Mouse (Mus musculus): Measurements from ENCODE around the gene Csf2rb2. TPM values are rescaled to one million over a fixed set of nuclear protein-coding genes. Genes with fewer than 3 reads are reported as not detected.
"Not testable (repeated sequence)": the region's sequence is repeated elsewhere in the genome, so short reads cannot be mapped to it uniquely, and the experiment has no call there.

The Csf2rb2 gene
- polyA plus RNA-seq, 1 experiment from 2014 or later, result 0.39 TPM

DNA sequence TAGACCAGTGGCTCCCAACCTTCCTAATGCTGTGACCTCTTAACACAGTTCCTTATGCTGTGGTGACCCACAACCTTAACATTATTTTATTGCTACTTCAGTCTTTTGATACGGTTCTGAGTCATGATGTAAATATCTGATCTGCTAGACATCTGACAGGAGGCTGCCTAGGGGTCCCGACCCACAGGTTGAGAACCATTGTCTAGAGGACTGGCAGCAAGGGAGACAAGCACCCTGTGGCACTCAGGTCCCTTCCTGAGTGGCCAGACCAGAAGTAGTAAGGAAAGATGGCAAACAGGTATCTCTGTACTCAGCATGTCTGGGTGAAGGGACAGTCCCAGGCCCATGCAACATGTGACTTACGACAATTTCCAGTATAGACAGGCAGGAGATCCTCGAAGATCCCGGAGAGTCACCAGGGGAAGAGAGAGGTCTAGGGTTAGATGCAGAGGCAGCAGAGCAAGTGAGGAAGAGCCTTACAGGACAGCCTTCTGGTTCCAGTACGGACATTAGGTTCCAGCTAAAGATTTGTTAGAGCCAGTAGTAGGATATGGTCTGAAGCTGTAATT lies 1.8 kb downstream of the Csf2rb2 start:
- Histone ChIP-seq H3K36me3 (ENCODE audit: control insufficient read depth, insufficient read depth, low read length) (no peaks in the 10 kb centered on the region), H3K4me3 (ENCODE audit: low read depth, low read length) (no peak overlapping the region), H3K4me2 (ENCODE audit: low read depth, severe bottlenecking) (no peak overlapping the region), H3K9ac (ENCODE audit: low read length) (no peak overlapping the region), H3K27ac (replicated peaks; ENCODE audit: low read depth, low read length) (no peak overlapping the region), H3K9me3 (ENCODE audit: control insufficient read depth, low read length) (no peaks in the 10 kb centered on the region), H3K27me3 (ENCODE audit: control insufficient read depth, insufficient read depth, low read length) (no peaks in the 10 kb centered on the region), H3K4me1 (ENCODE audit: control insufficient read depth, insufficient read depth, low read length) (no peaks in the 10 kb centered on the region)
- 82% methylated on average over 6 of the region's 6 CpGs for WGBS
- ATAC-seq (ENCODE audit: insufficient number of reproducible peaks, low FRiP score, low TSS enrichment, low read depth) (no peak), DNase-seq (ENCODE audit: low spot score) (no peak)

DNA sequence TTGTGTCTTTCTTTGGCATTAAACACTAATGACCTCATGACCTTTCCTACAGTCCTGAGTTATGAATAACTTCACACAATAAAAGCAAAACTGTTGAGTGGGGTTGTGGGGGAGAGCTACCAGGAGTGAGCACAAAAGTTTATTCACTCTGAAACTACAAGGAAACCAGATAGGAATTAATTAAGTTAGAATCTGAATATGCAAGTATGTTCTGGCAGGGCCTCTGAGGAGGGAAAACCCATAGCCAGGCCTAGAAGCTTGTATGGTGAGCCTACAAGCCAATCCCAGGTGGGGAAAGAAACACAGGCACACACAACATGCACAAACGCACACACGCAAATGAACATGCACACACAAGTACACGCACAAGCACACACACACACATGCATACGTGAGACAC lies 2.8 kb downstream of the Csf2rb2 start:
- Histone ChIP-seq H3K4me3 (ENCODE audit: low read depth, low read length) (no peak overlapping the region), H3K4me1 (ENCODE audit: control insufficient read depth, insufficient read depth, low read length) (no peaks in the 10 kb centered on the region), H3K9me3 (ENCODE audit: control insufficient read depth, low read length) (no peaks in the 10 kb centered on the region), H3K27me3 (ENCODE audit: control insufficient read depth, insufficient read depth, low read length) (no peaks in the 10 kb centered on the region), H3K4me2 (ENCODE audit: low read depth, severe bottlenecking) (no peak overlapping the region), H3K36me3 (ENCODE audit: control insufficient read depth, insufficient read depth, low read length) (no peaks in the 10 kb centered on the region), H3K27ac (replicated peaks; ENCODE audit: low read depth, low read length) (no peak overlapping the region), H3K9ac (ENCODE audit: low read length) (no peak overlapping the region)
- no peak for DNase-seq (ENCODE audit: low spot score)
- 96% methylated on average over 4 of the region's 4 CpGs for WGBS
- ATAC-seq (ENCODE audit: insufficient number of reproducible peaks, low FRiP score, low TSS enrichment, low read depth), result no peak

DNA sequence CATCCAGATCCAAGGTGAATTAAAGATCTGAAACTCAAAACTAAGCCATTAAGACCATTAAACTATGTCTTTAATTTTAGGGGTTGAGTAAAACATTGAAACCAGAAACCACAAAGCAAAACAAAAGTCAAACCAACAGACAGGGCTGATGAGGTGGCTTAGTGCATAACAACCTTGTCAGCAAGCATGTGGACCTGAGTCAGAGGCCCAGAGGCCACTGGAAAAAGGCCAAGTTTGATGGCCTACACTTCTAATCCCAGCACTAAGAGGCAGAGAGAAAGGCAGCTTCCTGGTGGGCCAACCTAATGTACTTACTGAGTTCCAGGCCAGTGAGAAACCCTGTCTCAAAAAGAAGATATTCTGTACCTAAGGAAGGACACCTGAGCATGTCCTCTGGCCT lies 4.7 kb downstream of the Csf2rb2 start:
- ATAC-seq (ENCODE audit: insufficient number of reproducible peaks, low FRiP score, low TSS enrichment, low read depth), result no peak

DNA sequence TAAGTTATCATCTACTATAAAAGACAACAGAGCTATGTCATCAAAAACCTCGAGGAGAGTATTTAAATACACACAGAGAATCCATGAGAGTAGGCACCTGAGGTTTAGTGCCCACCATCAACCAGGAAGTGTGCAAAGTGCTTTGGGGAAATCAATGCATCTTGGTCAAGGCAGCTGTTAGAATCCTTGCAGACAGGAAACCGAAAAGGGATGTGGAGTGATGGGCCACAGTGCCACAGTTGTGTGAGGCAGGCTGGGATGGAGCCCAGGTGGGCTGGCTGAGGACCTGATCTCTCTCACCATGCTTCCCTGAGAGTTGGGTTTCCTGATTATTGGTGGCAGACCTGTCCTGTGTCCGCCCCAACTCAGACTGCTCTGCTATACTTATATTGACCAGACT lies 5.9 kb downstream of the Csf2rb2 start:
- H3K4me3 ChIP-seq (ENCODE audit: low read depth, low read length), result no peak overlapping the region
- H3K27me3 ChIP-seq (ENCODE audit: control insufficient read depth, insufficient read depth, low read length), result no peaks in the 10 kb centered on the region
- H3K9ac ChIP-seq (ENCODE audit: low read length), result no peak overlapping the region
- H3K4me1 ChIP-seq (ENCODE audit: control insufficient read depth, insufficient read depth, low read length), result no peaks in the 10 kb centered on the region
- H3K4me2 ChIP-seq (ENCODE audit: low read depth, severe bottlenecking), result no peak overlapping the region
- no peak overlapping the region for H3K27ac ChIP-seq (replicated peaks; ENCODE audit: low read depth, low read length)
- DNase-seq (ENCODE audit: low spot score) (no peak), ATAC-seq (ENCODE audit: insufficient number of reproducible peaks, low FRiP score, low TSS enrichment, low read depth) (no peak)
- no peaks in the 10 kb centered on the region for H3K9me3 ChIP-seq (ENCODE audit: control insufficient read depth, low read length)
- 66% methylated on average over 3 of the region's 3 CpGs for WGBS
- no peaks in the 10 kb centered on the region for H3K36me3 ChIP-seq (ENCODE audit: control insufficient read depth, insufficient read depth, low read length)

More for the DNA sequence above, 4.7 kb downstream of the Csf2rb2 start:
- DNase-seq (ENCODE audit: low spot score), result no peak
- Histone ChIP-seq H3K9me3 (ENCODE audit: control insufficient read depth, low read length) (no peaks in the 10 kb centered on the region), H3K27me3 (ENCODE audit: control insufficient read depth, insufficient read depth, low read length) (no peaks in the 10 kb centered on the region), H3K36me3 (ENCODE audit: control insufficient read depth, insufficient read depth, low read length) (no peaks in the 10 kb centered on the region), H3K9ac (ENCODE audit: low read length) (no peak overlapping the region), H3K4me1 (ENCODE audit: control insufficient read depth, insufficient read depth, low read length) (no peaks in the 10 kb centered on the region), H3K4me2 (ENCODE audit: low read depth, severe bottlenecking) (no peak overlapping the region), H3K4me3 (ENCODE audit: low read depth, low read length) (no peak overlapping the region), H3K27ac (replicated peaks; ENCODE audit: low read depth, low read length) (no peak overlapping the region)

DNA sequence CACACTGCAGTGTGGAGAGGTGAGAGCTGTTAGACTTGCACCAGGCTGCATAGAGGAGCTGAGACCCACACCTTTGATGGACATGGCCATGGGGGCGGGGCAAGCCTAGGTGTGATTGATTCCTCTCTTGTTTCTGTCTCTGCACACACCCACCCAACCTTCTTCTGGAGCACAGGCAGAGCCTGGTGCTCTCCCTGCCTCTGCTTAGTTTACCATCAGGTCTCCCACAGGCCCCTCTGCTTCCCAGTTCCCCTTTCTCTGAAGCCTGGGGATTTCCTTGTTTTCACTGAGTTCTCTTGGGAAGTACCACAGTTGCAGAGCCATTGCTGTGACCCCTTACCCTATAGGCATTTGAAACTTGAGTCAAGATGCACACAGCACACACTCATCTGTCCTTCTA lies 7.0 kb downstream of the Csf2rb2 start:
- H3K27ac ChIP-seq (replicated peaks; ENCODE audit: low read depth, low read length), result no peak overlapping the region
- no peak overlapping the region for H3K4me2 ChIP-seq (ENCODE audit: low read depth, severe bottlenecking)
- no peaks in the 10 kb centered on the region for H3K27me3 ChIP-seq (ENCODE audit: control insufficient read depth, insufficient read depth, low read length)
- H3K4me1 ChIP-seq (ENCODE audit: control insufficient read depth, insufficient read depth, low read length), result no peaks in the 10 kb centered on the region
- ATAC-seq (ENCODE audit: insufficient number of reproducible peaks, low FRiP score, low TSS enrichment, low read depth) (no peak), DNase-seq (ENCODE audit: low spot score) (no peak)
- H3K9ac ChIP-seq (ENCODE audit: low read length), result no peak overlapping the region
- H3K4me3 ChIP-seq (ENCODE audit: low read depth, low read length), result no peak overlapping the region
- 80% methylated on average over 1 of the region's 1 CpGs for WGBS
- H3K36me3 ChIP-seq (ENCODE audit: control insufficient read depth, insufficient read depth, low read length), result no peaks in the 10 kb centered on the region
- H3K9me3 ChIP-seq (ENCODE audit: control insufficient read depth, low read length), result no peaks in the 10 kb centered on the region

DNA sequence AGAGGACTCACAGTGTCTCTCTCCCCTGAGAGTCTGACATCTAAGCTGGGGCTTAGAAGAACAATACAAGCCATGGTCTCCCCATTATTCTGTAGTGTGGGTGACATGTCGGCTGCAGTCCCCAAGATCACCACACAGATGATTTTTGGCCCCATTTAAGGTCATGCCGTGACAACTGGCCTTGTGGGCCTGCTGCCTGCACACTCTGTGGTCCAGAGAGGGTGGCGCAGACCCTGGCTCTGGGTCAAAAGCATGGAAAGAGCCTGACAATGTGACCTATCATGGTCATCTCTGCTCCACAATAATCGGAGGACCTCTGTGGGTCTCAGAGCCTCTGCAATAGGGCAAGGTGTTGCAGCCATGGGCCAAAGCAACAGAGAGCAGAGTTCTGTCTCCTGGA lies 11.8 kb downstream of the Csf2rb2 start:
- Histone ChIP-seq H3K27ac (replicated peaks; ENCODE audit: low read depth, low read length) (no peak overlapping the region), H3K36me3 (ENCODE audit: control insufficient read depth, insufficient read depth, low read length) (no peaks in the 10 kb centered on the region), H3K4me1 (ENCODE audit: control insufficient read depth, insufficient read depth, low read length) (no peaks in the 10 kb centered on the region), H3K4me3 (ENCODE audit: low read depth, low read length) (no peak overlapping the region), H3K9me3 (ENCODE audit: control insufficient read depth, low read length) (no peaks in the 10 kb centered on the region), H3K27me3 (ENCODE audit: control insufficient read depth, insufficient read depth, low read length) (no peaks in the 10 kb centered on the region), H3K4me2 (ENCODE audit: low read depth, severe bottlenecking) (no peak overlapping the region), H3K9ac (ENCODE audit: low read length) (no peak overlapping the region)
- no peak for DNase-seq (ENCODE audit: low spot score)
- no peak for ATAC-seq (ENCODE audit: insufficient number of reproducible peaks, low FRiP score, low TSS enrichment, low read depth)
- WGBS, result 86% methylated on average over 4 of the region's 4 CpGs

DNA sequence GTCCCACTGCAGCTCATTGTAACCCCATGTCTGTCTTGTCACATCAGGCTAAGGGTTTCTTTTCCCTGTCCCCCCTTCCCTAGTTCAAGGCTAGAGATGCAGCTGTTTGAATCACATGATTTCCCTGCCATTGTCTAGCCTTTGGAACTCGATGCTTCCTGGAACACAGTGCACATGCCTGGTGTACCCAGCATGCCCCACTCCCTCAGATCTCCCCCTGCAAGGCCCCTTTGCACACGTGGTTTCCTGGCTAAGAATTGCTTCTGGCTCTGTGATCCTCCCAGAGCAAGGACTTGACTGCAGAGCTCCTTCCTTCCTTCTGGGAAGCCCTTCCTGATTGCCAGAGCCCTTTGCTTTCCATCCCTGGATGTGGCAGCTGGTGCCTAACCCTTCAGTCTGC lies 12.3 kb downstream of the Csf2rb2 start:
- H3K27ac ChIP-seq (replicated peaks; ENCODE audit: low read depth, low read length); H3K9ac ChIP-seq (ENCODE audit: low read length); H3K4me3 ChIP-seq (ENCODE audit: low read depth, low read length); H3K27me3 ChIP-seq (ENCODE audit: control insufficient read depth, insufficient read depth, low read length); H3K4me2 ChIP-seq (ENCODE audit: low read depth, severe bottlenecking); H3K36me3 ChIP-seq (ENCODE audit: control insufficient read depth, insufficient read depth, low read length); H3K4me1 ChIP-seq (ENCODE audit: control insufficient read depth, insufficient read depth, low read length); H3K9me3 ChIP-seq (ENCODE audit: control insufficient read depth, low read length); ATAC-seq (ENCODE audit: insufficient number of reproducible peaks, low FRiP score, low TSS enrichment, low read depth): not testable (repeated sequence)
- WGBS, result 7% methylated on average over 2 of the region's 2 CpGs
- peak; percentile 30 for DNase-seq (ENCODE audit: low spot score)

GRCm38 (mm10) chr15:78289775-78290174 lies 15.7 kb downstream of the Csf2rb2 start:
- not testable (repeated sequence) for DNase-seq (ENCODE audit: low spot score); H3K36me3 ChIP-seq (ENCODE audit: control insufficient read depth, insufficient read depth, low read length); H3K4me2 ChIP-seq (ENCODE audit: low read depth, severe bottlenecking); H3K4me3 ChIP-seq (ENCODE audit: low read depth, low read length); ATAC-seq (ENCODE audit: insufficient number of reproducible peaks, low FRiP score, low TSS enrichment, low read depth); H3K9me3 ChIP-seq (ENCODE audit: control insufficient read depth, low read length); H3K9ac ChIP-seq (ENCODE audit: low read length); H3K27me3 ChIP-seq (ENCODE audit: control insufficient read depth, insufficient read depth, low read length); H3K27ac ChIP-seq (replicated peaks; ENCODE audit: low read depth, low read length); H3K4me1 ChIP-seq (ENCODE audit: control insufficient read depth, insufficient read depth, low read length)
- WGBS, result 72% methylated on average over 4 of the region's 5 CpGs

- no peak for ATAC-seq (ENCODE audit: insufficient number of reproducible peaks, low FRiP score, low TSS enrichment, low read depth)
- H3K27me3 ChIP-seq (ENCODE audit: control insufficient read depth, insufficient read depth, low read length), result no peaks in the 10 kb centered on the region
These were observed 17.6 kb downstream of the Csf2rb2 start for GRCm38 (mm10) chr15:78287941-78288340.

More at GRCm38 (mm10) chr15:78287941-78288340, 17.6 kb downstream of the Csf2rb2 start:
- Histone ChIP-seq H3K9me3 (ENCODE audit: control insufficient read depth, low read length) (no peaks in the 10 kb centered on the region), H3K4me1 (ENCODE audit: control insufficient read depth, insufficient read depth, low read length) (no peaks in the 10 kb centered on the region), H3K4me3 (ENCODE audit: low read depth, low read length) (no peak overlapping the region), H3K36me3 (ENCODE audit: control insufficient read depth, insufficient read depth, low read length) (no peaks in the 10 kb centered on the region), H3K4me2 (ENCODE audit: low read depth, severe bottlenecking) (no peak overlapping the region), H3K9ac (ENCODE audit: low read length) (no peak overlapping the region), H3K27ac (replicated peaks; ENCODE audit: low read depth, low read length) (no peak overlapping the region)
- WGBS, result 80% methylated on average over 5 of the region's 5 CpGs
- no peak for DNase-seq (ENCODE audit: low spot score)
